Mouse (Mus musculus) heart, postnatal 0 days (tissue): ENCODE results near the gene Chrm4. TPM values are rescaled to one million over a fixed set of nuclear protein-coding genes. Genes with fewer than 3 reads are reported as not detected.

Experiments
- ATAC-seq: fragments of 200-750 bp; cut with Nextera tagmentation; 2 replicates; pipeline ENCODE4 v1.8.0; 2017; ENCODE audit warnings: low read depth, moderate number of reproducible peaks, moderate library complexity; ENCODE audit not compliant: insufficient read depth
- DNase-seq: peaks from one replicate; pipeline ENCODE4 v3.0.0-alpha.2; 2016; ENCODE audit warnings: low spot score
- H3K27ac ChIP-seq: fragments of 300-500 bp; sonication (generic); 2 replicates; pipeline ENCODE4 v1.5.1; 2014; ENCODE audit warnings: low read depth, mild to moderate bottlenecking
- H3K27me3 ChIP-seq: fragments of 300-500 bp; sonication (generic); 2 replicates; pipeline ENCODE4 v1.6.1; 2014; ENCODE audit warnings: low read length, mixed read lengths; ENCODE audit not compliant: control insufficient read depth, insufficient read depth
- H3K36me3 ChIP-seq: fragments of 300-500 bp; sonication (generic); replicated peaks from 2 replicates; pipeline ENCODE4 v1.6.1; 2014; ENCODE audit warnings: low read length, mixed read lengths; ENCODE audit not compliant: control insufficient read depth, insufficient read depth
- H3K4me1 ChIP-seq: fragments of 300-500 bp; sonication (generic); 2 replicates; pipeline ENCODE4 v1.6.1; 2014; ENCODE audit warnings: antibody characterized with exemption; ENCODE audit not compliant: control insufficient read depth, insufficient read depth
- H3K4me2 ChIP-seq: fragments of 300-500 bp; sonication (generic); 2 replicates; pipeline ENCODE4 v1.6.1; 2014; ENCODE audit warnings: low read depth, mild to moderate bottlenecking, low read length, moderate library complexity
- H3K4me3 ChIP-seq: fragments of 300-500 bp; sonication (generic); 2 replicates; pipeline ENCODE4 v1.5.1; 2014; ENCODE audit warnings: low read depth, low read length
- H3K9ac ChIP-seq: fragments of 300-500 bp; sonication (generic); replicated peaks from 2 replicates; pipeline ENCODE4 v1.6.1; 2014; ENCODE audit warnings: low read depth, low read length, mixed read lengths
- H3K9me3 ChIP-seq: fragments of 300-500 bp; sonication (generic); replicated peaks from 2 replicates; pipeline ENCODE4 v1.6.1; 2016; ENCODE audit warnings: low read length; ENCODE audit not compliant: control insufficient read depth
- CTCF ChIP-seq: IDR thresholded peaks from 2 replicates; pipeline ENCODE4 v1.5.1; 2016; ENCODE audit warnings: antibody characterized with exemption, control low read depth, low read depth
- EP300 ChIP-seq: IDR thresholded peaks from 2 replicates; pipeline ENCODE4 v1.6.1; 2016; ENCODE audit warnings: antibody characterized with exemption, low read depth
- WGBS: fragments of 180-500 bp; shearing (Covaris S2); extraction: QIAGEN DNeasy Blood & Tissue Kit; methylation state at CpG from one replicate; pipeline ENCODE4 v1.1.7; 2014; 5-methylcytosine and 5-hydroxymethylcytosine counted together
- microRNA-seq: library from miRNA; unstranded; fragments of <30 nt; microRNA quantifications from one replicate; pipeline ENCODE4, GENCODE M21; 2016
- polyA plus RNA-seq: library from polyadenylated mRNA; unstranded; fragments of >200 nt; fragmentation: Nextera tagmentation; extraction: Ambion mirVana; gene quantifications from 2 replicates; pipeline ENCODE4 v1.2.1, GENCODE M21; 2015
- total RNA-seq: library from RNA; depleted of rRNA; stranded (reverse); fragments of >200 nt; gene quantifications from 2 replicates; pipeline ENCODE4 v1.2.3, GENCODE M21; 2014; ENCODE audit warnings: low replicate concordance; rRNA removed

The Chrm4 gene
- total and polyA plus RNA-seq, 2 experiments from 2014 or later = not detected

- 32% methylated on average over 13 of the region's 13 CpGs for WGBS
- Histone ChIP-seq H3K27ac (peak overlapping the region; percentile 91), H3K36me3 (no peaks in the 10 kb centered on the region), H3K9ac (no peak overlapping the region), H3K4me3 (no peak overlapping the region), H3K4me2 (0 out of 2 replicates have a peak overlapping the region, but pooled peaks have one; percentile 41), H3K4me1 (peaks cover 38% of the 10 kb centered on the region), H3K27me3 (peaks cover 26% of the 10 kb centered on the region), H3K9me3 (no peaks in the 10 kb centered on the region)
- DNase-seq = peak; percentile 60
- TF ChIP-seq EP300 (no peak), CTCF (no peak)
- peak; percentile 5; the same call in 1 of the 2 replicates for ATAC-seq
These were observed 45.1 kb downstream of the Chrm4 start for GRCm38 (mm10) chr2:91972121-91972566.

- DNase-seq (no peak), ATAC-seq (no peak)
- Histone ChIP-seq H3K4me1 (peaks cover 41% of the 10 kb centered on the region), H3K9ac (no peak overlapping the region), H3K36me3 (no peaks in the 10 kb centered on the region), H3K27me3 (peaks cover 26% of the 10 kb centered on the region), H3K27ac (no peak overlapping the region), H3K4me3 (no peak overlapping the region), H3K9me3 (no peaks in the 10 kb centered on the region), H3K4me2 (no peak overlapping the region)
- TF ChIP-seq EP300 = no peak
- no peak for TF ChIP-seq CTCF
- 68% methylated on average over 7 of the region's 7 CpGs for WGBS
These were observed 46.5 kb downstream of the Chrm4 start for GRCm38 (mm10) chr2:91973416-91974135.

- DNase-seq (no peak), ATAC-seq (no peak)
- WGBS = 3% methylated on average over 72 of the region's 79 CpGs
- Histone ChIP-seq H3K9ac (peak within 1 kb of the TSS; percentile 51), H3K4me3 (peak within 1 kb of the TSS; percentile 47), H3K9me3 (no peaks in the 10 kb centered on the region), H3K4me2 (peak within 1 kb of the TSS; percentile 65), H3K27ac (no peak within 1 kb of the TSS), H3K27me3 (peaks cover 26% of the 10 kb centered on the region), H3K4me1 (peaks cover 36% of the 10 kb centered on the region), H3K36me3 (no peaks in the 10 kb centered on the region)
- TF ChIP-seq CTCF (no peak), EP300 (no peak)
These were observed 48.8 kb downstream of the Chrm4 start, which contains the start of gene Dgkz for GRCm38 (mm10) chr2:91975581-91976541. Gene Dgkz, minus strand, starts transcription at chr2:91975864.

- no peak for ATAC-seq
- Histone ChIP-seq H3K27me3 (peaks cover 26% of the 10 kb centered on the region), H3K4me3 (no peak overlapping the region), H3K36me3 (no peaks in the 10 kb centered on the region), H3K9ac (no peak overlapping the region), H3K9me3 (no peaks in the 10 kb centered on the region), H3K27ac (no peak overlapping the region), H3K4me1 (peaks cover 21% of the 10 kb centered on the region), H3K4me2 (no peak overlapping the region)
- DNase-seq = no peak
- TF ChIP-seq EP300 (no peak), CTCF (no peak)
- WGBS = 57% methylated on average over 4 of the region's 4 CpGs
These were observed 50.9 kb downstream of the Chrm4 start for GRCm38 (mm10) chr2:91977960-91978359.

Small RNAs within 50 kb of the gene (microRNA-seq; reads per million reads assigned to microRNA genes)
- gene Mir6999 = not detected

Other genes starting within 250 kb of the Chrm4 start
- gene Atg13, start 216.7 kb upstream of the Chrm4 start, total RNA-seq = 18.2 and 30.6 TPM in 2 replicates
- 19.8 and 21.2 TPM in 2 replicates for gene Atg13, start 216.7 kb upstream of the Chrm4 start, polyA plus RNA-seq
- gene Harbi1, start 216.4 kb upstream of the Chrm4 start, total RNA-seq = 6.3 and 27.6 TPM in 2 replicates
- 10.0 and 11.1 TPM in 2 replicates for gene Harbi1, start 216.4 kb upstream of the Chrm4 start, polyA plus RNA-seq
- 14.8 and 23.0 TPM in 2 replicates for gene Ambra1, start 197.1 kb upstream of the Chrm4 start, total RNA-seq
- gene Ambra1, start 197.1 kb upstream of the Chrm4 start, polyA plus RNA-seq = 5.5 and 6.0 TPM in 2 replicates
- 18.5 and 48.2 TPM in 2 replicates for gene Mdk, start 5.0 kb downstream of the Chrm4 start, total RNA-seq
- gene Mdk, start 5.0 kb downstream of the Chrm4 start, polyA plus RNA-seq = 100 and 119 TPM in 2 replicates
- not detected in 2 replicates for gene Gm9821, start 18.5 kb downstream of the Chrm4 start, total RNA-seq
- 0.89 and 0.93 TPM in 2 replicates for gene Gm9821, start 18.5 kb downstream of the Chrm4 start, polyA plus RNA-seq
- 77.0 and 77.9 TPM in 2 replicates for gene Dgkz, start 48.6 kb downstream of the Chrm4 start, total RNA-seq
- gene Dgkz, start 48.6 kb downstream of the Chrm4 start, polyA plus RNA-seq = 24.0 and 26.2 TPM in 2 replicates
- 3.8 and 6.7 TPM in 2 replicates for gene Creb3l1, start 97.3 kb downstream of the Chrm4 start, total RNA-seq
- gene Creb3l1, start 97.3 kb downstream of the Chrm4 start, polyA plus RNA-seq = 4.1 and 4.2 TPM in 2 replicates
- gene Phf21a, start 165.9 kb downstream of the Chrm4 start, total RNA-seq = 41.0 and 60.2 TPM in 2 replicates
- 8.8 and 9.9 TPM in 2 replicates for gene Phf21a, start 165.9 kb downstream of the Chrm4 start, polyA plus RNA-seq